Mouse (Mus musculus) lung, adult 2 months (tissue): Measurements from ENCODE around the gene Nr3c2.

Source experiments
- CTCF ChIP-seq: fragments of 200-500 bp; IDR thresholded peaks from 2 replicates; pipeline ENCODE4 v1.5.1; 2011; ENCODE audit warnings: mild to moderate bottlenecking, low read length, control low read depth; ENCODE audit not compliant: insufficient read depth
- POLR2A ChIP-seq: fragments of 200-500 bp; IDR thresholded peaks from 2 replicates; pipeline ENCODE4 v1.6.1; 2011; ENCODE audit warnings: low read depth, mild to moderate bottlenecking, control low read depth, low read length, borderline replicate concordance; ENCODE audit errors: extremely low read depth

DNA sequence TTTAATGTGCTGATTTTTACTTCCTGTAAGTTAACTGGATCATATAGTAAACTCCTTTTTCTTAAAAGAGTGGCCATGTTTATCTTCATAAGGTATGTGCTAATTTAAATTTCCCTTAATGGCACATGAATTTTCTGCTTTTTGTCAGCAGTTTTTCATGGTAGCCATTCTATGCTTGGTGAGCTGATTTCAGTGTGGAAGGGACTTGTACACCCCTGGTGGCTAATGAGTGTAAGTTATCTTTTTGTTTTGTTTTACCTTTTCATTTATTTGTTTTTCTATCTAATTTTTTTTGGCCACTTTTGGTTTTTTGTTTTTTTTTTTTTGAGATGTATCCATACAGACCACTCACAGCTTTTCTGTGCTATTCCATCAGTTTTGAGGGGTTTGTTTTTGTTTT is 340.2 kb downstream of the Nr3c2 start:
- TF ChIP-seq CTCF: no peak
- TF ChIP-seq POLR2A: no peak
